Mouse (Mus musculus) thymus, postnatal 36 days (tissue): ENCODE measurements around the gene Hrh1.

Experiments
- DNase-seq, 2 experiments: peaks; one replicate each; pipeline ENCODE4 v3.0.0; 2022; ENCODE audit warnings: mixed read lengths in 2 of 2

The Hrh1 gene

DNA sequence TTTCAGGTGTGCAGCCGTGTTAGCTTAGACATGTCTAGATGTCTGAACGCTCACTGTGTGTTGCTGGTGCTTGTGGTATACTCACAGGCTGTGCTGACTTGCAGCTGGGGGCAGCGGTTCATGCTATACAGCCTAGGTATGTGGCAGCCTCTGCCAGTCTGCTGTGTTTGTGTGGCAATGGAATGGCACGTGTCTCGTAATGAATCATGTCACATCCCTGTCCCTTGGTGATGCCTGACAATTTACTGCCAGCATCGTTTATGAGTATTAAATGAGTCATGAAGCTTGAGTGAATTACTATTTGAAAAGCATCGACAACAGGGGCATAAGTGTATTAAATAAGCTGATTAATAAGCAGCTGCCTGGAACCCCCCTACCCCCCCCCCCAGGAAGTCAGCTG is 9.3 kb downstream of the Hrh1 start:
- no peak for DNase-seq

DNA sequence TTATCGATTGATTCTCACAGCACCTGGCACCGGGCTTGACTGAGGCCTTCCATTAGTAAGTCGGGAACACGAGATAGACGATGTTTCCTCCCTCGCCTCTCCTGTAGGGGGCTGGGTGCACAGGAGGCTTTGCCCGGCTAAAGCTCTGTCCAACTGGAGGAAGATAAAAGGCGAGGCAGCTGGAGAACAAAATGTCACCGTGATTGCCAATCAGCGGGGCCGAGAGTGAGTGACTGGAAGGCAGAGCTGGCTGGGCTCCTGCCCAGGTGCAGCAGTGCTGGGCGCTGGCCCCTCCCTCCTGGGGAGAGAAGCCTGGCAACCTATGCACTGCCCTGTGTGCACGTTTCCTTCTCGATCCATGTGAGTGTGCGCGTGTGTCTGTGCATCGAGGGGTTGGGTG is 10.5 kb downstream of the Hrh1 start:
- DNase-seq: no peak

DNA sequence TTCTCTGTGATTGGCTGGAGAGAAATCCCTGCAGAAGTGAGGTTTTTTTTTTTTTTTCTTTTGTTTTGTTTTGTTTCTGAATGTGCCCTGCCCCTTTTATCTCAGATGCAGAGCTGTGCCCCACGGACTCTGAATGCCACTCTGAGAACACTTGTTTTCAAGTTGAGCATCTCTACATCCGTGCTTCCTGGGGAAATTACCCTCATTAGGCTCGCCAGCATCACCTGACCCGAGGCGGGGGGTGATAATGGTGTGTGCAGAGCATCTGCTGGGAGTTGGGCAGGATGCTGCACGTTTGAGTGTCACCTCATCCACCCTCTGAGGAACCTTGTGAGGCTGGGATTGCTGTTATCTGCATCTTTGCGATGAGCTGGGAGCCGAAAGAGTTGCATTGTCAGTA is 14.2 kb downstream of the Hrh1 start:
- no peak for DNase-seq

DNA sequence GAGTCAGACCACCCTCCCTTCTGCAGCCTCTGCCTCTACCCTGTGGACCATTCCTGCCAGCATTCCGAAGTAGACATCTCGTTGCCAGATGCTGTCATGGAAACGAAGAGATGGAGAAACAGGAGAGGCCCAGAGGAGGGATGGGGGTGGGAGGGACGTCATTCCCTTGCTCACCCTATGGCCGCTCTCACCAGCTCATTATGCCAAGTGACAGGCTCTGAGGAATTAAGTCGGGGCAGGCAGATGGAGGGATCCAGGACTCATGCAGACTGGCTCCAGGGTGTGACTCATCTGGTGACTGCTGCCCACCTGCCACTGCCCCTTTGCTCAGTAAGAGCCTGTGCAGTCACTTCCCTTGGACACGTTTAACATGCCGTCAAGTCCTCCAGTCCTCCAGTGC is 16.8 kb downstream of the Hrh1 start:
- DNase-seq: no peak

DNA sequence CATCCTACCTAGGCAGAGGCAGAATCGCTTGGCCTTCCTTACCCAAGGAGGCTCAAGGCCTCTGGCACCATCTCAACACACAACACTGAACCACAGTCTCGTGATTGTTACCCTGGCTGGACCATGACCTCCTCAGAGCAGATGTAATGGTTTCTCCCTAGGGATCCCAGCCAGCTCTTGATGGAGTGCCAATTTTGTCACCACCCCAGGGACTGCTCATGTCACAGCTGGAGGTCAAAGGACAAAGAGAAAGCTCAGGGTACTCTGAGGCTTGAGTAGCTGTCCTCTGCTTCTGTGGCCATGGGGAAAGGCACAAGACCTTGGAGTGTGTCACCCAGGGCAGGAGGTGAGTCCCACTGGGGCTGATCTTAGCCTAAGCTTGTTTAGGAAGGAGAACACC is 20.3 kb downstream of the Hrh1 start:
- DNase-seq: no peak

DNA sequence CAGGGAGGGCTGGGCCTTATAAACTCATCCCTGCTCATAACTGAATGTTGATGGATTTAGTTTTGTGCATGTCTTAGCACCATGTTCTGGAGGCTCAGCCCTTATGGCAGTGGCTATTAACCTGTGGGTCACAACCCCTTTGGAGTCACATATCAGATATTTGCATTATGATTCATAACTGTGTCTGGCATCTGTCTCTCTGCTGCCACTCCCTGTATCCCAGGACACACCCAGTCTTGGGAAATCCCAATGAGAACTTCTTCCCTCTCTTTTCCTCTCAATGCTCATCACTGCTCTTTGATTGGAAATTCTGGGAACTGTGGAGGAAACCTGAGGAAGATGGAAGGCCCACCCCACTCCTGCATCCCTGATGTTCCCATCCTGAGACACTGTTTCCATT is 23.3 kb downstream of the Hrh1 start:
- DNase-seq: no peak

DNA sequence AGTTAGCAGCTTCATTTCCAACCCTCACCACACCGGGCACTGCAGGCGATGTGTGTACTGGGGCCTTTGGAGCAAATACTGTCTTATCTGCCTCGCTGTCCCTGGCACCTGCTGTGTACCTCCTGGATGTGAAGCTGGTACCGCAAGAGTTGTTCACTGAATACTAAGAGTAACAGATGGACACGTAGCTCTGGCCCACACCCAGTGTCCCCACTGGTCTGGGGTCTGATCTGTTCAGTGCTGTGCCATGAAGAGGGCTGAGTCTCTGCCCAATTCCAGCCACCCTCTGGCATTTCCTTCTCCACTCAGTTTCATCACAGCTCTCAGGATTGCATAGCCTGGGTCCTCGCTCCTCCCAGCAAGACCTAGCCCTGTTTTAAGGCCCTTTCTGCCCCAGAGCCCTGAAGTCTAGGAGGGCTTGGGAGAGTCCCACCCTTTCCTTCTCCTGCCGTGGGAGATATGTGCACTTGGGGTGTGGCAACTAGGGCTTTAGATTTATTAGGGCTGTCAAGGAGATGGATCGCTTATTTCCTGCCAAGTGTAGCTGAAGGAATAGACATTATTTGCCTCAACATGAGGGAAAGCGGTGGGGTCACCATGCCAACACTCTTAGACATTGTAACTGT is 25.4 kb downstream of the Hrh1 start:
- DNase-seq: no peak

DNA sequence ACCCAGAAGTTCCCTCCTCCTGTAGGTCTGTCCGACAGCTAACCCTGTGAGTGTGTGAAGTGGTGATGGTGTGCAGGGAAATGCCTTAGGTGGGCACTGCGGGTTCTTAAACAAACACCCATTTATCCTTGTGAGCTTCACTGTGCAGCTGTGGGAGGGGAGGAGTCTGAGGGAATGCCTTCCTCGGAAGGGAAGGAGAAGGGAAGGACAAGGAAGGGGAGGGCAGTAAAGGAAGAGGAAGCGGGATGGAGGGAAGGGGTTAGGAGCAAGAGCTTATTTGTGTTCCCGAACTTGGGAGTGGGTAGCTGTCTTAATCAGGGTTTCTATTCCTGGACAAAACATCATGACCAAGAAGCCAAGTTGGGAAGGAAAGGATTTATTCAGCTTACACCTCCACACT is 27.6 kb downstream of the Hrh1 start:
- no peak for DNase-seq

DNA sequence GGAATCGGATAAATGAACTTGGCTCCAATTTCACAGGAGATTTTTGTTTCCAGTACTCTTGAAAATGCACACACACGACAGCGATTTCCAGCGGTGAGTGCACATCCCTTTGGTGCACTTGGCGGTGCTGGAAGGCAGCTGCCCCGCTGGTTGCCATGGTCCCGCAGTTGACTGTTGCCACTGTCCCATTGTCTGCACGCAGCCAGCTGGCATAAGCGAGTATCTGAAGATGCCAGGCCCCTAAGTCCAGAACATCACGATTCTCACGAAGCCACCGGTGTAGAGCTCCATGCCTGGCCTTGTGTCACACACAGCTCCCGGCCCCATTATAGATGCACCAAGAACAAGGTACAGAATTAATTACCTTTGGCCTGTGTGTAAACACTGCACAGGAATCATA is 29.9 kb downstream of the Hrh1 start:
- DNase-seq: no peak

DNA sequence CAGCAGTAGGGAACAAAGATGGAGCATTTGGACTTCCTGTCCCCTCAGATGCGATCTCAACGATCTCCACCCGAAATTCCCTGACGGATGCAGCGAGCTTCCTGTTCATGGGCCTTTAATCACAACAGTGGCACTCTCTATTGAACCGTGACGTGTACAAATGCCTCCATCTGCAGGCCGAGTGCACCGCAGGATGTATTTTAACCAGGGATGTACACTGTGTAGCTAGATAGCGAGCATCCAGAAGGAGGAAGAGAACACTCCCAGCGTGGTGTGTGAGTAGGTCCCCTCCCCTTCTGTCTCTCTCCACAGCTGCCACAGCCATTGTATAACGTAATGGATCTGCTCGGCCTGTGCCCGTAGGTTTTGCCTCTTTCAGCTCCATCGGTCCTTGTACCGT is 31.1 kb downstream of the Hrh1 start:
- no peak for DNase-seq

DNA sequence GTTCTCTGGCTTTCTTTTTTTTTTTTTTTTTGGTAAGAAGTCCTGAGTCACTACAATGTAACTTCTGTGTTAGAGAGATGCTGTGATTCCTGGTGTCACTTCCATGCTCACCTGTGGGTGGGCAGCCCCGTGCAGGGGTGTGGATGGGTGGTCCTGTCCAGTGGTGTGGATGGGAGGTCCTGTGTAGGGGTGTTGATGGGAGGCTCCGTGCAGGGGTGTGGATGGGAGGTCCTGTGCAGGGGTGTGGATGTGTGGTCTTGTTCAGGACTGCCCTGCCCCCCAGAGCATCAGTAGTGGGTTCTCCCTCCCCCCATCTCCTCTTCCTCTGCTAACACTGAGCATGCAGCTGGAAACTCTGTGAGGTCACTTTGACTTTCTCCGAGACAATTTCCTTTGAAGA is 34.9 kb downstream of the Hrh1 start:
- no peak for DNase-seq

DNA sequence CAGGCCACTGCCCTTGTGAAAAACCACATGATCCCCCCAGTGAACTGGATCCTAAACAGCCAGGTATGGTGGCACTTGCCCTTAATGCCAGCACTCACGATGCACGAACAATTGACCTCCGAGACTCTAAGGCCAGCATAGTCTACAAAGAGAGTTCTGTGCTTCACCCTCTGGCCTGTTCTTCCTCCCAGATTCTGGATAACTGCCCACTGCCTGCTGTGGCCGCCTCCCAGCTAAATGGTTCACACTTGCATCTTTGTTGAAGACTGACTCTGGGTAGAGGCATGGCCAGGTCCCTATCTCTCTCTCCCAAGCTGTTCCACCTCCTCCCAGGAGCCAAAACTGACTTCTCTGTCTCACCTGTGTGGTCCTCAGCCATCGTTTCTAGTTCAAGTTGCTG is 36.8 kb downstream of the Hrh1 start:
- no peak for DNase-seq

DNA sequence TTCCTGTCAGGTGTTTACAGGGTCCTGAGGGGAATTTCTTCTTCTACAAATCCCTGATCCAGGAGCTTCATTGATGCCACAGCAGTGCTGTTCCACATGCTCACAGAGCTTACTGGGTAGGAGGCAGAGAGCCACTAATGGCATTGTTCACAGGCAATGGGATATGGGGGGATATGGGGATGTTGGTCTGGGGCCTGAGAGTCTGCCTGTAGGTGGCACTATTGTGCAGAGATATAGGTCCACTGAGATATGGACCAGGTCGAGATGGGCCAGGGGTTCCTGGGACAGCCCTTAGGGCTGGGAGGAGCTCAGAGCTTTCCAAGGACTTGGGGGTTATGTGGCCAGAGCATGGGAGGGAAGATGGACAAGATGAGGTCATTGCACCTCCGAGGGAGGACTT is 42.6 kb downstream of the Hrh1 start:
- DNase-seq: no peak

DNA sequence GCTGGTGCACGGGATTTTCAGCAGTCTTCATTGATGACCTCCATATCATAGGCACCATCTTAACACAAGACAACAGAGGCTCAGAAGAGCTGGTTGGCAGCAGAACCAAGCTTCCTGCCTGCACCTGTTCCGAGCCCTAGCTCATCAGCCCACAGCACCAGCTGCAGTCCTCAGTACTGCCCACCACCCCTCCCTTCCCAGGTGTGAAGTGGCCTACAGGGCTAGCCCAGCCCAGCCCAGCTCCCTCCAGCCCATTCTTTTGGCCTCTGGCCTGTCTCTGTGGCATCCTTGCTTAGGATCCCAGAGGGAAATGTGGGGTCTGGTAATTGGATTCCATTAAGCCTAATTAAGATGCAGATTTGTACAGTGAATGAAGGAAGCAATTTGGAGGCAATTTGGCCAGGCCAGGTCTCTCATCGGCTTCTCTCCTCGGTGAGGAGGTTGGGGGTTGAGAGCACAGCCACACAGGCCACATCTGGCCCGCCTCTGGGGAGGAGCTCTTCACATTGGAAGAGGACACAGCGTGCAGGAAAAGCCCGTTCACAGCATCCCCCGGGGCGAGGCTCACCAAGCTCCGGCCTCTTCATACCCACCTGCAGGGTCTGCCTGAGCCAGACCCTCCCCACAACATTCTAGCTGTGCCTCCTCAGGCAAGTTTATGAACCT is 43.2 kb downstream of the Hrh1 start:
- no peak for DNase-seq

DNA sequence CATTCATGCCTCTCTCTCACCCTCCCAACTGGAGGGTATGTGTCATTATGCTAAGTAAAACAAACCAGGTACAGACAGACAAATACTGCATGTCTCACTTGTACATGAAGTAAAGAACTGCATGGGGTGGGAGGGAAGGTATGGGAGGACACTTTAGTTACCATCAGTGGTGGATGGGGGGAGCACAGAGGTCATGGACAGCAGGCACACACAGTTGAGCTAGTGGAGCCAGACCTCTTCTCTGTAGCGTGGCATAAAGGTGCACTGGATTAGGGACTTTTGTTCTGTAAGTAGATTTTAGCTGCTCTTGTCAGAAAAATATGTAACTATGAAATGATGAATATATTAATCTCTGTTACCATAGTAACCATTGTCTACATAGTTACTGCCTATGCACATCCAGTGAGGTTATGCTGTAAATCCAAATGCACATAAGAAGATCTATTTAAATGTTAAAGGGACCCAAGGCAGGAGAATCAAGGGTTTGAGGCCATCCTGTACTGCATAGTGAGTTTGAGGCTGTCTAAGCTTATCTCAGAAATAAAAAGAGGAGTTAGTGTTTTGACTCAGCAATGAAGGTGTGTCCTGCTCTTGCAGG is 46.6 kb downstream of the Hrh1 start:
- DNase-seq: no peak

DNA sequence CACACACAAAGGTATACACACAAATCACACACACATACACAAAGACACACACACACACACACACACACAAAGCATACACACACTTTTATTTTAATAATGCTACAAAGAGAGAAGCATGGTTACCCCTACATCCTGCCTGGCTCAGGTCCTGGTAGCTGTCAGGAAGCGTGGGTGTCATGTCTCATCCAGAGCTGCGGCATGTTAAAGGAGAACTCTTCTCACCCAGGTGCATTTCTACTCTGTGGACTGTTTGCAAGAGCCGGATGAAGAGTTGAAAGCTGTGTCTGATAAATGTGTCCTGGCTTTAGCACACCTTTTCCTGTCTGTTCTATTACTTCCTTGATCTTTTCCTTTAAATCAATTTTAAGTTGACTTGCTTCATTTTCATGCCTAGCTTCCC is 47.2 kb downstream of the Hrh1 start:
- DNase-seq: peak; percentile 21 to 45

DNA sequence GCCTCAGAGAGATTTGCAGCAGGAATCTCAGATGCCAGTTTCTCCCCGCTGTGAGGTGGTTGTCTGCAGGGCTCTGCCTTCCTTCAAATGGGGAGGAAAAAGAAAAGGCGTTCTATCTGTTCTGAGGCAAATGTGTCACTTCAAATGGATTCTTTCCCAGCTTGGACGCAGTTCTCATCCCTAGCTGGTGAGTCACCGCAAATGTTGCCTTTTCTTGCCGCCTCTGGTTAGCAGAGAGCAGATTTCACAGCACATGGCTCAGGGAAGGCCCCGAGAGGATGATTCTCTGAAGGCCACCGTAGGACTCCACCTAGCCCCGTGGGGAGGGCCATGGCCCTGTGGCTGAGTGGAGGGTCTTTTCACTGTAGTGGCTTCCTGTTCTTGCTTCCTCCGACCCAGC is 51.2 kb downstream of the Hrh1 start:
- no peak for DNase-seq

DNA sequence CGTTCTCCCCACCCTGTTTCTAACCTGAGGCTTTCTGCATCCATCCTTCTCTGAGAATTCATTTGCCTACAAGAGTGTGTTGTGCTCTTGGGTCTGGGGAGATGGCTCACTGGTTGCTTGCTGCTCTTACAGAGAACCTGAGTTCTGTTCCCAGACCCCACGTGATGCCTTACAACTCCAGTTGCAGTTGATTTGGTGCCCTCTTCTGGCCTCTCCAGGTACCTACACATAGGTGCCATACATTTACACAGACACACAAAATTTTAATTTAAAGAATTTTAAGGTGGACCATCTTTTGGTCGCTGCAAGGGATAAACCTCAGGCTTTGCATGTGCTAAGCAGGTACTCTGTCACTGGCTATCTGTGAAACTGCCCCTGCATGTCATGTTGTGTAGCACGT is 57.5 kb downstream of the Hrh1 start:
- DNase-seq: no peak

DNA sequence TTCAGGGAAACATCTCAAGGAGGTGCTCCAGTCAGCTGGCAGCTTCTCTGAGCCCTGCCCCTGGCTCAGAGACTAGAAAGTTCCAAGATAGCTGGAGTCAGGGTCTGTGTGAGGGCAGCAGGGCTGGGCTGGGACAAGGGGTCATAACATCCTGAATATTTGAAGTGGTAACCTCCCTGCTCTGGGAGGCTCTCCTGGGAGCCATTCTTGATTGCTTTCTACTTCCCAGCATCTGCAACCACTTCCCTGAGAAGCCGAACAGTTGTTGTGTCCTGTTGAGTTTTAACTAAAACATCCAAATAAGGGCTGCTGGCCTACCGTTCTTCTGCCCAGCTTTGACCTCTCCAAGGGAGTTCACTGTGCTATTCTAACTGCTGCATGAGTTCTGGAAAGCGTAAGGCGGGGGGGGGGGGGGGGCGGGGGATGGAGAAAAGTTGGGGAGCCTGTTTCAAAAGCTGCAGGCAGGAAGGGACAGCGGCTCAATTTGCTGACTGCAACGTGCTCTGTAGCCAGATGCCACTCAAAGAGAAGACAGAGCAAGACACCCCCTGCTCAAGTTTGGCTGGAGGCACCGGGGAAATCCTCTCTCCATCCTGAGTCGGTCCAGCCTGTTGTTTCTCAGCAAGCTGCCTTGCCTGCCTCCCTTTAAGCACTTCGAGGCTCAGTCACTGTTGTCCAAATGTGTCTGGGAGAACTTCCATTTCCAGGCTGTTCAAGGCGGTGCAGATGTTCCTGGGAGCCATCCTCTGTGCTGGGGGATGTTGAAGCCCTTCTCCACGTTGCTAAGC is 58.7 kb downstream of the Hrh1 start:
- no peak for DNase-seq

DNA sequence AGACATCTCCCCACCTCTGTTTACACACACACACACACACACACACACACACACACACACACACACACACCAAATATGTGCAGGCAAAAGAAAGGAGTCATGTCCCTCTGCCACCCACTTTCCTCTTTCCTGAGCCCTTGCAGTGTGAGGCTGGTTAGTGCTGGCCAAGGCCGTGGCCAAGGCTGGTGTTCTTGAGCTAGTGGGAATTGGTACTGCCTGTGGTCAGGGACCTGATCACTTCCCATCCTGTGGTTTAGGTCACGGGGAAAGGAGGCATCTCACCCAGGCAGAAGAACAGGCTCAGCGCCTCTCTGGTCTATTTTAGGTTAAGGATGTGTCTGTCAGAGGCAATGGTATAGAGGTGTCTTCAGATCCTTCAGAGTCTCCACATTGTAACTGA is 59.6 kb downstream of the Hrh1 start:
- DNase-seq: no peak

DNA sequence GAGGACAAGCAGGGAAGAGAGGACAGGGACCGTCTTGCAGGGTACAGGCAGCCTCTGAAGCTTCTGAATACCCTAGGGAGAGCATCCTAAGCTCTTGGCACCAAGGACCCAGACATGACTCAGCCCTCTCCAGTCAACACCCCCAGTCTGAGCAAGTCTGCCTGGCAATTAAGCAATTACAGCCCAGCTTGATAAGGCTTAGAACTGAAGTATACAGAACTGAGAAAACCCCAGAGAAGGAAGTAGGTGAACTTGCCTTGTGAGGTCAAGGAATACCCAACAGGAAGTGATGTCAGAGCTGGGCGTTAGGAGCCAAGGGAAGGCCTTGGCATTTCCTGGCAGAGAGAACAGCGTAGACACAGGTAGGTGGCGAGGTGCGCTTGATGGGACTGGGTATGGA is 60.5 kb downstream of the Hrh1 start:
- no peak for DNase-seq

DNA sequence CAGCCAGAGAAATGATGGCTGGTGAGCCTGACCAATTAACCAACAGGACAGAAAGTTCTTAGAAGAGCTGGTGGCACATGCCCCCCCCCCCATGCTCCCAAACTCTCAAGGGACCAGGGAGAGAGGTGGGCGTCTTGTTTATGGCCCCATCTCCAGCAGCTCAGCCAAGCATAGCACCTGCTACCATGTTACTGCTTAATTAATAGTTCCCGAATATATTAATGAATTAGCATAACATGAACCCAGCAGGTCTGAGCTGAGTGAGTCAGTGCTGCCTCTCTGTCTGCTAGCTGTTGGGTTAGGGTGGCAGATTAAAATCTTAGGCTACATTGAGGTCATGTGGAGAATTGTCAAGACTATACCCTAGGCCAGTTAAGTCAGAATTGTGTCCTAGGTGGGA is 62.2 kb downstream of the Hrh1 start:
- no peak for DNase-seq

DNA sequence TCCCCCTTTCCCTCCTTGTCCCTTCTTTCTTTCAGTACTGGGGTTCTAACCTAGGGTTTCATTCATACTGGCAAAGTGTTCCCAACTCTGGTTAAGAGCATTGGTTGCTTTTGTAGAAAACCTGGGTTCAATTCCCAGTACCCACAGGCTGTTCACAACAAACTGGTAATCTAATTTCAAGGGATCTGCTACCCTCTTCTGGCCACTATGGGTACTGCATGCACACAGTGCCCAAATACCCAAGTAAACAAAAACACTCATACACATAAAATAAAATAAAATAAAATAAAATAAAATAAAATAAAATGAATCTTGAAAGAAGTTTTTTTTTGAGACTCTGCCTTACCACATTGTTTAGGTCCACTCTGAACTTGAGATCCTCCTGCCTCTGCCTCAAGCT is 63.8 kb downstream of the Hrh1 start:
- DNase-seq: peak in 1 of 2 experiments; percentile 23

DNA sequence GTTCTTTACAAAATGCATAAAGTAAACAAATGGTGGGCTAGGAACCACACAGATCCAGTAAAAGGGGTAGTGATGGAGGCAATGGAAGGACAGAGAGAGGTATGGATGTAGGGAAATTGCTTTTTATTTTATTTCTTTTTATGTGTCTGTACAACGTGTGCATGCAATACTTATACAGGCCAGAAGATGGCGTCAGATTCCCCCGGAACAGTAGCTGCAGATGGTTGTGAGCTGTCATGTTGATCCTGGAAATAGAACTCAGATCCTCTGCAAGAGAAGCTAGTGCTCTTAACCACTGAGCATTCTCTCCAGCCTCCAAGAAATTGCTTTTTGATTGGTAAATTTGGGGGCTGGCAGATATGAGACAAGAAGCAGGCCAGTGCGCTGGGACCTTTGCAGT is 65.0 kb downstream of the Hrh1 start:
- DNase-seq: no peak
